Mouse (Mus musculus) heart, embryonic 15.5 days (tissue): ENCODE data around the gene Haghl. TPM values are rescaled to one million over a fixed set of nuclear protein-coding genes. Genes with fewer than 3 reads are reported as not detected.

Experiments used
- ATAC-seq: fragments of 200-750 bp; cut with Nextera tagmentation; replicated peaks from 2 replicates; pipeline ENCODE4 v1.8.0; 2017; ENCODE audit warnings: low read depth, moderate TSS enrichment; ENCODE audit not compliant: insufficient number of reproducible peaks, insufficient read depth, low FRiP score
- H3K27ac ChIP-seq: fragments of 300-500 bp; sonication (generic); 2 replicates; pipeline ENCODE4 v1.5.1; 2015; ENCODE audit warnings: mild to moderate bottlenecking, inconsistent platforms
- H3K27me3 ChIP-seq: fragments of 300-500 bp; sonication (generic); 2 replicates; pipeline ENCODE4 v1.6.1; 2015; ENCODE audit warnings: inconsistent platforms
- H3K36me3 ChIP-seq: fragments of 300-500 bp; sonication (generic); 2 replicates; pipeline ENCODE4 v1.6.1; 2015; ENCODE audit warnings: mild to moderate bottlenecking, inconsistent platforms
- H3K4me1 ChIP-seq: fragments of 300-500 bp; sonication (generic); replicated peaks from 2 replicates; pipeline ENCODE4 v1.6.1; 2015; ENCODE audit warnings: inconsistent platforms
- H3K4me2 ChIP-seq: fragments of 300-500 bp; sonication (generic); 2 replicates; pipeline ENCODE4 v1.6.1; 2015; ENCODE audit warnings: inconsistent platforms, mild to moderate bottlenecking, moderate library complexity
- H3K4me3 ChIP-seq: fragments of 300-500 bp; sonication (generic); 2 replicates; pipeline ENCODE4 v1.5.1; 2015; ENCODE audit warnings: mild to moderate bottlenecking, inconsistent platforms
- H3K9ac ChIP-seq: fragments of 300-500 bp; sonication (generic); 2 replicates; pipeline ENCODE4 v1.6.1; 2015; ENCODE audit warnings: mild to moderate bottlenecking, inconsistent platforms
- H3K9me3 ChIP-seq: fragments of 300-500 bp; sonication (generic); replicated peaks from 2 replicates; pipeline ENCODE4 v1.6.1; 2016; ENCODE audit warnings: inconsistent platforms
- WGBS: fragments of 180-500 bp; shearing (Covaris S2); methylation state at CpG from one replicate; pipeline ENCODE4 v1.1.7; 2015; ENCODE audit warnings: mixed read lengths; 5-methylcytosine and 5-hydroxymethylcytosine counted together
- polyA plus RNA-seq: library from polyadenylated mRNA; unstranded; fragments of >200 nt; fragmentation: Nextera tagmentation; extraction: Ambion mirVana; gene quantifications from 2 replicates; pipeline ENCODE4 v1.2.1, GENCODE M21; 2015

Gene Haghl
- polyA plus RNA-seq, 1 experiment from 2014 or later: 44.7 TPM

DNA sequence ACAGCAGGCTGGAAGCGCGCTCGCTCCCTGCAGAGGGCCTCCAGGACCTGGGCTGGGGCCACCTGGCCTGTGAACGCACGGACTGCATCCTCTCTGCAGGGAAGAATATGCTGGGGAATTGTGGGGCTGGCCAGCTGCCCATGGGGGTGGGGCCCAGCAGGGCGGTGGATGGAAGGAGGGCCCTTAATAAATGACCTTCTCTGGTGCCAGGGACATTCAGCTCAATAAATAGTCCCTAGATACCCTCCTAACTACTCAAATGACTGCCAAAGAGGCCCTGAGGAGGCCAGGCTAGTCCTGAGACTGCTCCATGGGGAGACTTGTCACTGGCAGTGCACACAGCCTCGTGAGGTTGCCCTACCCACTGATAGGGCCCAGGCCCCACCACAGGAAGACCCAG lies 2.4 kb downstream of the Haghl start:
- Histone ChIP-seq H3K4me3 (no peak overlapping the region), H3K9ac (0 out of 2 replicates have a peak overlapping the region, but pooled peaks have one; percentile 10), H3K36me3 (peaks cover 56% of the 10 kb centered on the region), H3K9me3 (no peaks in the 10 kb centered on the region), H3K4me1 (peaks cover 33% of the 10 kb centered on the region), H3K27me3 (no peaks in the 10 kb centered on the region), H3K27ac (peak overlapping the region; percentile 71), H3K4me2 (no peak overlapping the region)
- no peak for ATAC-seq
- 53% methylated on average over 7 of the region's 7 CpGs for WGBS

DNA sequence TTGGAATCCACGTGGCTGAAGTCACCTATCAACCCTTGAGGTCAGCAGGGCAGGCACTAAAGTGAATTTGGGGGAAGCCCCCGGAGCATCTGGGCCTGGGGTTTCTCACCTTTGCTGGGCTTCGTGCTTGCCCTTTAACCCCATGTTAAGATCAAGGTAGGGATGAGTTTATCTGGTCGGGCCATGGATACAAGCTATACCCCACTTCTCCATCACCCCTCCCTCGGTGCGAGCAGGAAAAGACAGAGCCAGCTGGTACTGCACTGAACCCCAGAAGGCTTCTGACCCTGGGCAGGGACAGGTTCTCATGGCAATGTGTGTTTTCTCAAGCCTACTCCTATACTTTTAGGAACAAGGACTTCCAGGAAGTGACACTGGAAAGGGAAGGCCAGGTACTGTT lies 4.1 kb downstream of the Haghl start:
- no peaks in the 10 kb centered on the region for H3K9me3 ChIP-seq
- H3K36me3 ChIP-seq: peaks cover 54% of the 10 kb centered on the region
- ATAC-seq: no peak
- H3K9ac ChIP-seq: no peak overlapping the region
- H3K4me1 ChIP-seq: peaks cover 33% of the 10 kb centered on the region
- H3K27ac ChIP-seq: no peak overlapping the region
- H3K27me3 ChIP-seq: no peaks in the 10 kb centered on the region
- no peak overlapping the region for H3K4me2 ChIP-seq
- H3K4me3 ChIP-seq: no peak overlapping the region
- WGBS: 80% methylated on average over 6 of the region's 6 CpGs

DNA sequence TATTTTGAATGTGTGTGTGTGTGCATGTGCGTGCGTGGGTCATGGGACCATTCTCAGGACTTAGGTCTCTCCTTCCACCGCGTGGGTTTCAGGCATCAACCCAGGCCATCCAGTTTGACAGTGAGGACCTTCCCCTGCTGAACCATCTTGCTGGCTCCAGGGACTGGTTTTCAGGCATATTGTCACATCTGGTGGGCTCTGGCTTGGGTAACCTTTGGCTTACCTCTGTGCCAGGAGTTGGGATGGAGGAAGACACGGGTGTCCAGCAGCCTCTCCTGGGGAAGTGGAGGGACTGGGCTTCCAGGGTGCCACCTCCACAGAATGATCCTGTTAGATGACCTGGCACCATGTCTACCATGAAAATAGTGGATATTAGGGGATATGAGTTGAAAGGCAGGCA lies 7.5 kb downstream of the Haghl start:
- Histone ChIP-seq H3K9me3 (no peaks in the 10 kb centered on the region), H3K36me3 (peaks cover 54% of the 10 kb centered on the region), H3K4me3 (no peak overlapping the region), H3K4me1 (peaks cover 23% of the 10 kb centered on the region), H3K9ac (no peak overlapping the region), H3K4me2 (no peak overlapping the region), H3K27me3 (no peaks in the 10 kb centered on the region), H3K27ac (no peak overlapping the region)
- WGBS: 91% methylated on average over 5 of the region's 5 CpGs
- no peak for ATAC-seq

DNA sequence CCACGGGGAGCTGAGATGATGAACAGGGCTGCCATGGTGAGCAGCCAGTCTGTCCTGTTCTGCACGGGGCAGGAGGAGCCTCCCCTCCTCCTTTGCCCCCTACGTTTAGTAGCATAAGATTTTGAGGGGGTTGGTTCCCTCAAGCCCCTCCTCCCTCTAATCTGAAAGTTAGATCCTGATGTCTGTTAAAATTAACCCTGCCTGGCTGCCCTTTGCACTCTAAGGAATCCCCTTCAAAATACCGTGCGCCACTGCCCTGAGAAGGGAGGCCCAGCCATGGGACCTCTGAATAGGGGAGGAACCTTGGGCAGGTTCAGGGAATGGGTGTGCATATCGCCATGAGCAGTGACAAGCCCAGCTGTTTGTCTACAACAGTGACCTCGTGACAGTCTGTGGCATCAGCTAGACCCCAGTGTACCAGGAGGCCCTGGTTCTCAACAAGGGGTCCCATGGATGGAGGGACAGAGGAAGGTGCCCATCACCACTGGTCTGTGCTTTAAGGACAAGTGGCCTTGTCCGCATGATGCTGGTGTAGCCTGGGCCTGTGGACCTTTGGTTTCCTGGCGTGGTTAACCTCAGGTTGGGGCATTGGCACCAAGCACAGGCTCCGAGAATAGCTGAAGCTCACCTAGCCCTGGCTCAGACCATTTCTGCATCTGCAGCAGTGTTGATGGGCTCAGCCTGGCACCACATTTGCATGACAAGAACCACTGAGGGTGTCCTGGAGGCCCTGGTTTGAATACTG lies 10.0 kb downstream of the Haghl start:
- H3K4me1 ChIP-seq: peaks cover 15% of the 10 kb centered on the region
- H3K27me3 ChIP-seq: 0 out of 2 replicates have a peak, but pooled peaks cover 3% of the 10 kb centered on the region
- H3K36me3 ChIP-seq: peaks cover 29% of the 10 kb centered on the region
- no peak for ATAC-seq
- no peak overlapping the region for H3K9ac ChIP-seq
- no peak overlapping the region for H3K4me2 ChIP-seq
- no peak overlapping the region for H3K4me3 ChIP-seq
- 77% methylated on average over 10 of the region's 10 CpGs for WGBS
- no peak overlapping the region for H3K27ac ChIP-seq
- H3K9me3 ChIP-seq: no peaks in the 10 kb centered on the region

DNA sequence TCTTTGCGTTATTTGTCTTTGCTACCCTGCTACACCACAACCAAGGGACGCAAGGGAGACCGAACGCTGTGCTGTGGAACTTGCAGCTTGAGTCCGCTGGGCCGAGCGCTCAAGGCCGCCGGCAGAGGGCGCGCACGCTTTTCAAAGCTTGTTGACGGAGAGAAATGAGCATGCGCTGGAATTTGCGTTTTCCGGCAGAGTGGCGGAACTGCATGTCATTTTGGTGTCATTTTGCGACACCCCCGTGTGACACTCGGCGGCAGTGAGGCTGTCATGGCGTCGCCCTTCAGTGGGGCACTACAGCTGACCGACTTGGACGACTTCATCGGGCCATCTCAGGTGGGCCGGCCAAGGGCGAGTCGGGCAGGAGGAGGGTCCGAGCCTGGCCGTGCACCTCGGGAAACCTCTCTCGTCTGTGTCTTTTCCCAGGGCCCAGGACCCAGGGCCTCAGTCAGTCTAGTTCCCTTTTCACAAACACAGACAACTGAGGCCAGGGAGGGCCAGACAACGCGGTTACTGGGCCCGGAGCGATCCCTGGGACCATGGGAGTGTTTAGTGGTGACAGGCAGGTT lies 11.8 kb downstream of the Haghl start, which contains the start of gene Narfl:
Gene Narfl (plus strand): TSS at position 228 of the 572 bp plus-strand sequence.
- peak; percentile 83 for ATAC-seq
- Histone ChIP-seq H3K9ac (peak within 1 kb of the TSS; percentile 95), H3K27ac (peak within 1 kb of the TSS; percentile 61), H3K36me3 (peaks cover 15% of the 10 kb centered on the region), H3K4me3 (peak within 1 kb of the TSS; percentile 91), H3K4me1 (peaks cover 15% of the 10 kb centered on the region), H3K27me3 (peaks cover 11% of the 10 kb centered on the region), H3K9me3 (no peaks in the 10 kb centered on the region), H3K4me2 (peak within 1 kb of the TSS; percentile 82)
- under 1% methylated on average over 37 of the region's 37 CpGs for WGBS

DNA sequence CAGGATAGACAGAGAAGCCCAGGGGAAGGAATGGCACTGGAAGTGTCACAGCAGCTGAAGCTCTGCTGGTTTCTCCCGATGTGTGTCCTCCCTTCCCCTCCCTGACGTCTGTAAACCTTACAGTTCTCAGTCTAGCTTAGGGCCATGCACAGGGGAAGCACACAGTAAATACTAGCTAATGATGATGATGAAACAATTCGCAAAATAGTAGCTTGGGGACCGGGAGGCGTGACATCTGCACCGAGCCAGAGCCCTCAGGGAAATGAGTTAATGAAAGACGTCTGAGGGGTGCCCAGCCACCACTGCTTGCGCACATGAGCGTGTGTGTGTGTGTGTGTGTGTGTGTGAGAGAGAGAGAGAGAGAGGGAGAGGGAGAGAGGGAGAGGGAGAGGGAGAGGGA lies 16.1 kb downstream of the Haghl start:
- Histone ChIP-seq H3K27ac (no peak overlapping the region), H3K9me3 (no peaks in the 10 kb centered on the region), H3K4me1 (peaks cover 6% of the 10 kb centered on the region), H3K36me3 (no peaks in the 10 kb centered on the region), H3K4me2 (no peak overlapping the region), H3K9ac (no peak overlapping the region), H3K4me3 (no peak overlapping the region), H3K27me3 (peaks cover 16% of the 10 kb centered on the region)
- ATAC-seq: no peak
- WGBS: 49% methylated on average over 9 of the region's 9 CpGs

DNA sequence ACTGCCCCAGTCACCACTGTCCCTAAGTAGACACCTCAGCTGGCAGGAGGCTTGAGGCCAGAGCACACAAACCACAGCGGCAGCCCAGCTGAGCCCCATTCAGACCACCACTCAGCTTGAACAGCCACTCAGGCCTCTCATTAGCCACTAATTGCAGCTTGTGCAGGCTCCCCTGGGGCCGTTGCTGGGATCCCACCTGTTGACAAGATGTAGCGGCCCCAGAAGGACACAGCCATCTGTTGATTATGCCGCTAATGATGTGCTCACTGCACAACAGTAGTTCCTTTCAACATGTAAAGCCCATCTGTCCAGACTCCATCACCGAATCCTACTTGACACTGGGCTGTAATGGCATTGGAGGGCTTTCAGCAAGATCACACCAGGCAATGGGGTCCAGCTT lies 19.6 kb downstream of the Haghl start:
- 65% methylated on average over 5 of the region's 5 CpGs for WGBS
- peaks cover 15% of the 10 kb centered on the region for H3K27me3 ChIP-seq
- H3K9ac ChIP-seq: no peak overlapping the region
- H3K27ac ChIP-seq: no peak overlapping the region
- no peak for ATAC-seq
- no peak overlapping the region for H3K4me2 ChIP-seq
- no peaks in the 10 kb centered on the region for H3K9me3 ChIP-seq
- no peak overlapping the region for H3K4me3 ChIP-seq
- no peaks in the 10 kb centered on the region for H3K36me3 ChIP-seq
- H3K4me1 ChIP-seq: no peaks in the 10 kb centered on the region

DNA sequence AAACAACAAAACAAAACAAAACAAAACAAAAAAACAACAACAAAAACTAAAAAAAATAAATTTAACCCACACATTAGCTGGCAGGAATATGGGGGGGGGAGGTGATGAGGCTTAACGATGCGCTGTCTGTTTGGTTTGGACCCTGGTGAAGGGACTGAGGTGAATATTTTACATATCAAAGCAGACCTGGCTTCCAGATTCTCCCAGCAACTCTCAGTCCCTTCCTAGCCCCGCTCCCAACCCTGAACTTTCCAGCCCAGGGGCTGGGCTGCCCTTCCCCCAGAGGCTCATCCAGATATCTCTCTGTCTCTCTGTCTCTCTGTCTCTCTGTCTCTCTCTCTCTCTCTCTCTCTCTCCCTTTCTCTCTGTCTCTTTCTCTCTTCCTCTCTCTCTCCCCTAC lies 22.9 kb downstream of the Haghl start:
- Histone ChIP-seq H3K9ac (no peak overlapping the region), H3K27me3 (0 out of 2 replicates have a peak, but pooled peaks cover 6% of the 10 kb centered on the region), H3K4me2 (no peak overlapping the region), H3K36me3 (no peaks in the 10 kb centered on the region), H3K4me1 (no peaks in the 10 kb centered on the region), H3K4me3 (no peak overlapping the region), H3K27ac (no peak overlapping the region), H3K9me3 (no peaks in the 10 kb centered on the region)
- ATAC-seq: no peak
- 29% methylated on average over 3 of the region's 3 CpGs for WGBS

DNA sequence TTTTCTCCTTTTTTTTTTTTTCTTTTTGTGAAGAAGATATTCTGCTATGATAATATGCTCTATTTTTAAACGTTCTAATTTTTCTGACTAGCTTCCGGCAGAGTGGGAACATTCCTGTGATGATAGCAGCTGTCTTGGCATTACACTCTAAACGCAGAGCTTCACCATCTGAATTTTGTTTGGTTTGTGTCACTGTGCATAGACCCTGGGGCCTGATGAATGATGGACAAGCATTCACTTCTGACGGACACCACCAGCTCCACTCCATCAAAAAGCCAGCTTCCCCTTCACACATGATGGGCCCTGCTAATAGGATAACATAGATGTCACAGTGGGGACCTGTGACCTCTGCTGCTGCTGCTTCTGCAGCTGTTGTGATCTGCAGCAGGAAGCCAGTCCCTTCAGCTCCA lies 23.9 kb downstream of the Haghl start:
- Histone ChIP-seq H3K27ac (no peak overlapping the region), H3K9me3 (no peaks in the 10 kb centered on the region), H3K4me2 (no peak overlapping the region), H3K9ac (no peak overlapping the region; the same call in 1 of the 2 replicates), H3K4me1 (peaks cover 3% of the 10 kb centered on the region; the same call in 1 of the 2 replicates), H3K36me3 (no peaks in the 10 kb centered on the region), H3K27me3 (0 out of 2 replicates have a peak, but pooled peaks cover 5% of the 10 kb centered on the region), H3K4me3 (no peak overlapping the region)
- WGBS: 23% methylated on average over 4 of the region's 4 CpGs
- no peak for ATAC-seq

DNA sequence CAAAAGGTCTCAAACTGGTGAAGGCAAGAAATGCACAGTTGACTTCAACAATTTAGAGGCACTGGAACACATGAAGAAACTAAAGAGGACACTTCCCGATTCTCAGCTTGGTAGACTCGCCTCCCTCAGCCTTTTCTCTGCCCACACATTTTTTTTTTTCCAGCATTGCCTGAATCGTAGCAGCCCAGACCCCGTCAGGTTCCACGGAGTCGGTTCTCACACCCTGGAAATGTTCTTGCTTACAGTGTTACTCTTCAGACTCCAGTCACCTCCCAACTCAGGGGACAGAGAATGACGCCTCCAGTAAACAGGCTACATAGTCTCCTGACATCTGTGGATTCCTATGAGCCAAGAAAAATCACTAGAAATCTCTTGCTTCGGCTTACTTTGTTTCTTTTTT lies 25.3 kb downstream of the Haghl start:
- H3K9me3 ChIP-seq: no peaks in the 10 kb centered on the region
- H3K4me2 ChIP-seq: no peak overlapping the region
- WGBS: 65% methylated on average over 8 of the region's 8 CpGs
- H3K4me1 ChIP-seq: peaks cover 3% of the 10 kb centered on the region; the same call in 1 of the 2 replicates
- no peak overlapping the region for H3K27ac ChIP-seq
- 0 out of 2 replicates have a peak, but pooled peaks cover 5% of the 10 kb centered on the region for H3K27me3 ChIP-seq
- H3K4me3 ChIP-seq: no peak overlapping the region
- H3K36me3 ChIP-seq: no peaks in the 10 kb centered on the region
- no peak for ATAC-seq
- H3K9ac ChIP-seq: no peak overlapping the region

DNA sequence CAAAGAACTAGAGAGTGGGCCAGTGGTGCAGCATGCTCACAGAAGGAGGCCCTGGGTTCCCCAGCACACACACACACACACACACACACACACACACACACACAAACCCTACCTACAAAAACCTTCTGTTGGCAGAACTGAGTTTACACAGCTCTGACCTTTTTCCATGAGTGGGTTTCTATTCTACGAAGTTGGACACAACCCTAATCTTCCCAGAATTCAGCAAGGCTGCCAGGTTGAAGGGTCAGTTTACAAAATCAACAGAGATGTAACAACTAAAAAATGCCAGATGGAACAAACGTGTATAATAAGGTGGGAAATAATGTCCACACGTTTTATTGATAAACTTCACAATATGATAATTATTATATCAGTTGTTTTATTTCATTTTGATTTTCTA lies 27.8 kb downstream of the Haghl start:
- Histone ChIP-seq H3K4me2 (no peak overlapping the region), H3K4me3 (no peak overlapping the region), H3K27ac (no peak overlapping the region), H3K9ac (no peak overlapping the region), H3K27me3 (0 out of 2 replicates have a peak, but pooled peaks cover 5% of the 10 kb centered on the region), H3K9me3 (no peaks in the 10 kb centered on the region), H3K4me1 (peaks cover 3% of the 10 kb centered on the region; the same call in 1 of the 2 replicates), H3K36me3 (no peaks in the 10 kb centered on the region)
- 46% methylated on average over 3 of the region's 3 CpGs for WGBS
- ATAC-seq: no peak
